Mouse (Mus musculus): Measurements from ENCODE around the gene Gmeb2. TPM values are rescaled to one million over a fixed set of nuclear protein-coding genes. Genes with fewer than 3 reads are reported as not detected.

The Gmeb2 gene
- polyA plus RNA-seq, 1 experiment: 10.5 TPM

GRCm38 (mm10) chr2:181220361-181220760, 67.5 kb downstream of the Gmeb2 start:
- TF ChIP-seq CTCF (IDR thresholded peaks at IDR 0.05; ENCODE audit: control insufficient read depth, insufficient read depth, insufficient read length) (no peak), MAX (IDR thresholded peaks at IDR 0.05) (no peak), FOSL1 (IDR thresholded peaks at IDR 0.05; ENCODE audit: insufficient read depth, low read length, poor library complexity, severe bottlenecking) (no peak), MYOG (IDR thresholded peaks at IDR 0.05; ENCODE audit: control insufficient read depth, extremely low read depth, insufficient read length) (no peak), USF1 (IDR thresholded peaks at IDR 0.05; ENCODE audit: low read depth) (no peak), CEBPB (IDR thresholded peaks at IDR 0.05; ENCODE audit: low read depth) (no peak), MYOD1 (IDR thresholded peaks at IDR 0.05; ENCODE audit: control insufficient read depth, insufficient read length, low read depth) (no peak)
- no peak overlapping the region for H3K4me3 ChIP-seq (ENCODE audit: insufficient read depth, poor library complexity, severe bottlenecking)
- H3K27me3 ChIP-seq (ENCODE audit: control insufficient read depth, insufficient read depth, insufficient read length): peaks cover 14% of the 10 kb centered on the region
- H3K79me2 ChIP-seq (ENCODE audit: control insufficient read depth, insufficient read depth): no peaks in the 10 kb centered on the region
- H3K36me3 ChIP-seq (ENCODE audit: control insufficient read depth, insufficient read depth): no peaks in the 10 kb centered on the region
- H3ac ChIP-seq (ENCODE audit: control insufficient read depth, insufficient read length, low read depth): no peak overlapping the region
- H3K79me3 ChIP-seq (ENCODE audit: low read depth): no peaks in the 10 kb centered on the region

GRCm38 (mm10) chr2:181219538-181220216, 68.2 kb downstream of the Gmeb2 start, which contains the start of gene Fndc11:
Fndc11 (plus strand) TSS chr2:181220013.
- Histone ChIP-seq H3K79me3 (ENCODE audit: low read depth) (no peaks in the 10 kb centered on the region), H3ac (ENCODE audit: control insufficient read depth, insufficient read length, low read depth) (no peak within 1 kb of the TSS), H3K27me3 (ENCODE audit: control insufficient read depth, insufficient read depth, insufficient read length) (peaks cover 20% of the 10 kb centered on the region), H3K79me2 (ENCODE audit: control insufficient read depth, insufficient read depth) (no peaks in the 10 kb centered on the region), H3K4me3 (ENCODE audit: insufficient read depth, poor library complexity, severe bottlenecking) (no peak within 1 kb of the TSS), H3K36me3 (ENCODE audit: control insufficient read depth, insufficient read depth) (no peaks in the 10 kb centered on the region)
- no peak for TF ChIP-seq MYOD1 (IDR thresholded peaks at IDR 0.05; ENCODE audit: control insufficient read depth, insufficient read length, low read depth)
- no peak for TF ChIP-seq USF1 (IDR thresholded peaks at IDR 0.05; ENCODE audit: low read depth)
- TF ChIP-seq FOSL1 (IDR thresholded peaks at IDR 0.05; ENCODE audit: insufficient read depth, low read length, poor library complexity, severe bottlenecking): no peak
- no peak for TF ChIP-seq CEBPB (IDR thresholded peaks at IDR 0.05; ENCODE audit: low read depth)
- no peak for TF ChIP-seq MYOG (IDR thresholded peaks at IDR 0.05; ENCODE audit: control insufficient read depth, extremely low read depth, insufficient read length)
- no peak for TF ChIP-seq CTCF (IDR thresholded peaks at IDR 0.05; ENCODE audit: control insufficient read depth, insufficient read depth, insufficient read length)
- TF ChIP-seq MAX (IDR thresholded peaks at IDR 0.05): no peak

- no peaks in the 10 kb centered on the region for H3K79me2 ChIP-seq (ENCODE audit: control insufficient read depth, insufficient read depth)
- no peak for TF ChIP-seq MYOD1 (IDR thresholded peaks at IDR 0.05; ENCODE audit: control insufficient read depth, insufficient read length, low read depth)
- TF ChIP-seq MYOG (IDR thresholded peaks at IDR 0.05; ENCODE audit: control insufficient read depth, extremely low read depth, insufficient read length): no peak
- no peak for TF ChIP-seq CTCF (IDR thresholded peaks at IDR 0.05; ENCODE audit: control insufficient read depth, insufficient read depth, insufficient read length)
- TF ChIP-seq CEBPB (IDR thresholded peaks at IDR 0.05; ENCODE audit: low read depth): no peak
- no peaks in the 10 kb centered on the region for H3K79me3 ChIP-seq (ENCODE audit: low read depth)
- no peaks in the 10 kb centered on the region for H3K36me3 ChIP-seq (ENCODE audit: control insufficient read depth, insufficient read depth)
- no peak overlapping the region for H3ac ChIP-seq (ENCODE audit: control insufficient read depth, insufficient read length, low read depth)
- H3K4me3 ChIP-seq (ENCODE audit: insufficient read depth, poor library complexity, severe bottlenecking): no peak overlapping the region
- peaks cover 24% of the 10 kb centered on the region for H3K27me3 ChIP-seq (ENCODE audit: control insufficient read depth, insufficient read depth, insufficient read length)
Measured at GRCm38 (mm10) chr2:181218881-181219485, 68.9 kb downstream of the Gmeb2 start.

- TF ChIP-seq CEBPB (IDR thresholded peaks at IDR 0.05; ENCODE audit: low read depth) (no peak), CTCF (IDR thresholded peaks at IDR 0.05; ENCODE audit: control insufficient read depth, insufficient read depth, insufficient read length) (no peak), MAX (IDR thresholded peaks at IDR 0.05) (no peak), MYOD1 (IDR thresholded peaks at IDR 0.05; ENCODE audit: control insufficient read depth, insufficient read length, low read depth) (no peak), MYOG (IDR thresholded peaks at IDR 0.05; ENCODE audit: control insufficient read depth, extremely low read depth, insufficient read length) (no peak), FOSL1 (IDR thresholded peaks at IDR 0.05; ENCODE audit: insufficient read depth, low read length, poor library complexity, severe bottlenecking) (no peak), USF1 (IDR thresholded peaks at IDR 0.05; ENCODE audit: low read depth) (no peak)
- Histone ChIP-seq H3ac (ENCODE audit: control insufficient read depth, insufficient read length, low read depth) (no peak overlapping the region), H3K79me2 (ENCODE audit: control insufficient read depth, insufficient read depth) (no peaks in the 10 kb centered on the region), H3K79me3 (ENCODE audit: low read depth) (no peaks in the 10 kb centered on the region), H3K36me3 (ENCODE audit: control insufficient read depth, insufficient read depth) (no peaks in the 10 kb centered on the region), H3K27me3 (ENCODE audit: control insufficient read depth, insufficient read depth, insufficient read length) (peaks cover 43% of the 10 kb centered on the region), H3K4me3 (ENCODE audit: insufficient read depth, poor library complexity, severe bottlenecking) (no peak overlapping the region)
Measured at GRCm38 (mm10) chr2:181216037-181216436, 71.8 kb downstream of the Gmeb2 start.

GRCm38 (mm10) chr2:181213021-181213445, 74.8 kb downstream of the Gmeb2 start, which contains the start of gene Srms:
Srms (minus strand) TSS chr2:181213185.
- Histone ChIP-seq H3K4me3 (ENCODE audit: insufficient read depth, poor library complexity, severe bottlenecking) (no peak within 1 kb of the TSS), H3K79me3 (ENCODE audit: low read depth) (no peaks in the 10 kb centered on the region), H3K79me2 (ENCODE audit: control insufficient read depth, insufficient read depth) (no peaks in the 10 kb centered on the region), H3K27me3 (ENCODE audit: control insufficient read depth, insufficient read depth, insufficient read length) (peaks cover 64% of the 10 kb centered on the region), H3K36me3 (ENCODE audit: control insufficient read depth, insufficient read depth) (no peaks in the 10 kb centered on the region), H3ac (ENCODE audit: control insufficient read depth, insufficient read length, low read depth) (no peak within 1 kb of the TSS)
- TF ChIP-seq FOSL1 (IDR thresholded peaks at IDR 0.05; ENCODE audit: insufficient read depth, low read length, poor library complexity, severe bottlenecking) (no peak), MYOD1 (IDR thresholded peaks at IDR 0.05; ENCODE audit: control insufficient read depth, insufficient read length, low read depth) (no peak), CEBPB (IDR thresholded peaks at IDR 0.05; ENCODE audit: low read depth) (no peak), USF1 (IDR thresholded peaks at IDR 0.05; ENCODE audit: low read depth) (no peak), CTCF (IDR thresholded peaks at IDR 0.05; ENCODE audit: control insufficient read depth, insufficient read depth, insufficient read length) (no peak), MAX (IDR thresholded peaks at IDR 0.05) (no peak), MYOG (IDR thresholded peaks at IDR 0.05; ENCODE audit: control insufficient read depth, extremely low read depth, insufficient read length) (no peak)
